Mouse (Mus musculus) C2C12 (cell line): ENCODE results near the gene Crisp2.

Experiments
- CEBPB ChIP-seq: IDR thresholded peaks from one replicate; pipeline ENCODE4 v1.6.1; 2011; ENCODE audit warnings: low read depth, mild to moderate bottlenecking, control low read depth, moderate library complexity
- CTCF ChIP-seq: IDR thresholded peaks from one replicate; pipeline ENCODE4 v1.5.1; 2011; ENCODE audit not compliant: control insufficient read depth, insufficient read depth, insufficient read length
- FOSL1 ChIP-seq: IDR thresholded peaks from one replicate; pipeline ENCODE4 v1.8.0; 2011; ENCODE audit warnings: mild to moderate bottlenecking, low read length; ENCODE audit not compliant: poor library complexity, insufficient read depth, severe bottlenecking
- MAX ChIP-seq: IDR thresholded peaks from one replicate; pipeline ENCODE4 v1.6.1; 2011; ENCODE audit warnings: mild to moderate bottlenecking, control low read depth
- MYOD1 ChIP-seq: IDR thresholded peaks from one replicate; pipeline ENCODE4 v1.6.1; 2011; ENCODE audit warnings: low read depth; ENCODE audit not compliant: control insufficient read depth, insufficient read length
- MYOG ChIP-seq: IDR thresholded peaks from one replicate; pipeline ENCODE4 v1.6.1; 2011; ENCODE audit not compliant: control insufficient read depth, insufficient read length; ENCODE audit errors: extremely low read depth
- USF1 ChIP-seq: IDR thresholded peaks from one replicate; pipeline ENCODE4 v1.6.1; 2011; ENCODE audit warnings: low read depth, mild to moderate bottlenecking, control low read depth, moderate library complexity

DNA sequence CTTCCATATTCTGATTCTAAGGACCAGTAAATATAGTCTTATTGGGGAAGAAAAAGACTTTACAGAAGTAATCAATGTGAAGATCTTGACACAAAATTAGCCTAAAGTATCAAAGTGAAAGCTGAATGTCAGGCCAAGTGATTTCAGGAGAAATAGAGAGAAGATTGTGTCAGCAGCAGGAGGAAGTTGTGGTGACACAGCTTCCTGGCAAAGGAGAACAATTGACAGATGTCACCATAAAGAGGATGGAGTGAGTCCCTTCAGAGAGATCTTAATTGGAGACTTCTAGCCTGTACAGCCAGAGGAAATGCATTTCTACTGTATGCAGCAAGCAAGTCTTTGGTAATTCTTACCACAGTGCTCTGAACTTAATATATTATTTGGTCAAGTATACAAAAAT is 16.9 kb downstream of the Crisp2 start:
- no peak for TF ChIP-seq CTCF
- TF ChIP-seq MYOD1 = no peak
- TF ChIP-seq CEBPB = no peak
- TF ChIP-seq MAX = no peak
- TF ChIP-seq USF1 = no peak
- no peak for TF ChIP-seq FOSL1
- TF ChIP-seq MYOG = no peak
